Mouse (Mus musculus): ENCODE measurements around the gene Slc2a3.
"Not testable (repeated sequence)": the region's sequence is repeated elsewhere in the genome, so short reads cannot be mapped to it uniquely, and the experiment has no call there.

Slc2a3 gene

GRCm38 (mm10) chr6:122711455-122711854 is 90.0 kb downstream of the Slc2a3 start:
- no peak for DNase-seq (ENCODE audit: extremely low read depth, low read depth)

- no peak for DNase-seq (ENCODE audit: extremely low read depth, low read depth)
Observed at GRCm38 (mm10) chr6:122708826-122709225, 92.6 kb downstream of the Slc2a3 start.

- no peak for DNase-seq (ENCODE audit: extremely low read depth, low read depth)
Observed at GRCm38 (mm10) chr6:122707036-122707800, 94.2 kb downstream of the Slc2a3 start, which contains the start of gene Nanog. Gene Nanog (plus strand): TSS chr6:122707489.

GRCm38 (mm10) chr6:122706337-122706840 is 95.1 kb downstream of the Slc2a3 start:
- no peak for DNase-seq (ENCODE audit: extremely low read depth, low read depth)

- no peak for DNase-seq (ENCODE audit: extremely low read depth, low read depth)
Observed at GRCm38 (mm10) chr6:122703706-122704105, 97.7 kb downstream of the Slc2a3 start.

GRCm38 (mm10) chr6:122703251-122703650 is 98.2 kb downstream of the Slc2a3 start:
- DNase-seq (ENCODE audit: extremely low read depth, low read depth): no peak

- no peak for DNase-seq (ENCODE audit: extremely low read depth, low read depth)
Observed at GRCm38 (mm10) chr6:122702480-122703124, 98.8 kb downstream of the Slc2a3 start.

- no peak for DNase-seq (ENCODE audit: extremely low read depth, low read depth)
Observed at GRCm38 (mm10) chr6:122701816-122702215, 99.6 kb downstream of the Slc2a3 start.

- DNase-seq (ENCODE audit: extremely low read depth, low read depth): not testable (repeated sequence)
Observed at GRCm38 (mm10) chr6:122699628-122700027, 101.8 kb downstream of the Slc2a3 start.

GRCm38 (mm10) chr6:122695398-122695797 is 106.0 kb downstream of the Slc2a3 start:
- no peak for DNase-seq (ENCODE audit: extremely low read depth, low read depth)

- no peak for DNase-seq (ENCODE audit: extremely low read depth, low read depth)
Observed at GRCm38 (mm10) chr6:122690082-122690481, 111.4 kb downstream of the Slc2a3 start.

- no peak for DNase-seq (ENCODE audit: extremely low read depth, low read depth)
Observed at GRCm38 (mm10) chr6:122689411-122690055, 111.9 kb downstream of the Slc2a3 start.

GRCm38 (mm10) chr6:122686709-122687108 is 114.7 kb downstream of the Slc2a3 start:
- no peak for DNase-seq (ENCODE audit: extremely low read depth, low read depth)

- no peak for DNase-seq (ENCODE audit: extremely low read depth, low read depth)
Observed at GRCm38 (mm10) chr6:122682646-122683045, 118.8 kb downstream of the Slc2a3 start.
